Mouse (Mus musculus) cerebellum, adult 2 months (tissue): ENCODE measurements around the gene Cdrt4. TPM values are rescaled to one million over a fixed set of nuclear protein-coding genes. Genes with fewer than 3 reads are reported as not detected.

Experiments used
- DNase-seq, 2 experiments: peaks; one replicate each; pipeline ENCODE4 v3.0.0; 2021
- H3K27ac ChIP-seq: fragments of 200-500 bp; 2 replicates; pipeline ENCODE4 v1.5.1; 2012; ENCODE audit warnings: low read length, control low read depth, inconsistent platforms; ENCODE audit not compliant: insufficient read depth
- H3K27me3 ChIP-seq: fragments of 200-500 bp; 2 replicates; pipeline ENCODE4 v1.6.1; 2012; ENCODE audit warnings: inconsistent platforms, mild to moderate bottlenecking, low read length, moderate library complexity; ENCODE audit not compliant: control insufficient read depth, insufficient read depth
- H3K4me1 ChIP-seq: fragments of 200-500 bp; 2 replicates; pipeline ENCODE4 v1.6.1; 2011; ENCODE audit warnings: low read length; ENCODE audit not compliant: control insufficient read depth, insufficient read depth
- H3K4me3 ChIP-seq: fragments of 200-500 bp; replicated peaks from 2 replicates; pipeline ENCODE3; 2011; ENCODE audit warnings: mild to moderate bottlenecking, low read depth, low read length, control low read depth; ENCODE audit not compliant: insufficient read depth
- CTCF ChIP-seq: fragments of 200-500 bp; IDR thresholded peaks from 2 replicates; pipeline ENCODE4 v1.5.1; 2011; ENCODE audit warnings: low read depth, mild to moderate bottlenecking, control low read depth, low read length, moderate library complexity, borderline replicate concordance; ENCODE audit not compliant: insufficient read depth
- POLR2A ChIP-seq: fragments of 200-500 bp; IDR thresholded peaks from 2 replicates; pipeline ENCODE4 v1.6.1; 2011; ENCODE audit warnings: low read length, control low read depth, borderline replicate concordance; ENCODE audit not compliant: insufficient read depth
- WGBS: fragments of 180-500 bp; shearing (Covaris S2); methylation state at CpG from one replicate; pipeline ENCODE4 v1.1.7; 2018; 5-methylcytosine and 5-hydroxymethylcytosine counted together
- polyA plus RNA-seq: library from polyadenylated mRNA; depleted of rRNA; stranded (reverse); fragments of >200 nt; gene quantifications from 2 replicates; pipeline ENCODE4 v1.2.3, GENCODE M21; 2012

The Cdrt4 gene
- polyA plus RNA-seq, 1 experiment: 0.26 TPM

DNA sequence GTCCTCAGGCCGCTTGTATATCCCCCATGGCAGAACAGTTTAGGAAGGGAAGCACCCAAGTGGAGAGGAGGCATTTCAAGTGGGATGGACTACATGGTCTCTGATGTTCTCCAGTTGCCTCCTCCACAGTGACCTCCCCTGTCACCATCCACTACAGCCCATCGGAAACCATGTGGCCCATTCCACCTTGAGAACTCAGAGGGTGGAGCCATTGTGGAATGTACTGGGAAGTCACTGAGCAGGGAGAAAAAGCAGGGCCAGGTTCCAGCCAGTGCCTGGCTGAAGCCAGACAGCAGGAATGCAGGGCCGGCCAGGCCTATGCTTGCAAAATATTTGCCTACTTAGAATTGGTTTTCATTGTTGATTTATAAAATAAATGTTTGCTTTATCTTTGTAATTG is 3.8 kb downstream of the Cdrt4 start:
- H3K27me3 ChIP-seq: no peaks in the 10 kb centered on the region
- no peaks in the 10 kb centered on the region for H3K4me1 ChIP-seq
- 95% methylated on average over 3 of the region's 3 CpGs for WGBS
- TF ChIP-seq POLR2A (no peak), CTCF (no peak)
- H3K27ac ChIP-seq: no peak overlapping the region
- H3K4me3 ChIP-seq: no peak overlapping the region
- no peak for DNase-seq

DNA sequence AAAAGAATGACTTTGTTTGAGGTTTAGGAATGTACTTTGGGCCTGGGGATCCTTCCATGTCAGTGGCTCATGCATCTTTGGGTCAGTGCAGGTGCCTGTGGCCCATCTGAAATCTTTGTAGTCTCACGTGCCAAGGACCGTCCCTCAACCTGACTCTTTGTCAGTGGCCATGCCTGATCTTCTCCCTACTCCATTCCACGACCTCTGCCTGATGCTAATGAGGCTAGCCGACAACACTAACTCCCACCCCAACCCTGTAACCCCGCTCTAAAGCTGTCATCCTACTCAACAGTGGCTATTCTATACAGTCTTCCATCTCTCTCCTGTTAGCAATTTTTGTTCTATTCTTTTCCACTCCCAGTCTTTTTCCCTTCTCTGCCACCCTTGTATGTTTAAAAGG is 4.2 kb downstream of the Cdrt4 start:
- Histone ChIP-seq H3K4me1 (no peaks in the 10 kb centered on the region), H3K4me3 (no peak overlapping the region), H3K27ac (no peak overlapping the region), H3K27me3 (no peaks in the 10 kb centered on the region)
- no peak for TF ChIP-seq CTCF
- 85% methylated on average over 5 of the region's 5 CpGs for WGBS
- no peak for DNase-seq

DNA sequence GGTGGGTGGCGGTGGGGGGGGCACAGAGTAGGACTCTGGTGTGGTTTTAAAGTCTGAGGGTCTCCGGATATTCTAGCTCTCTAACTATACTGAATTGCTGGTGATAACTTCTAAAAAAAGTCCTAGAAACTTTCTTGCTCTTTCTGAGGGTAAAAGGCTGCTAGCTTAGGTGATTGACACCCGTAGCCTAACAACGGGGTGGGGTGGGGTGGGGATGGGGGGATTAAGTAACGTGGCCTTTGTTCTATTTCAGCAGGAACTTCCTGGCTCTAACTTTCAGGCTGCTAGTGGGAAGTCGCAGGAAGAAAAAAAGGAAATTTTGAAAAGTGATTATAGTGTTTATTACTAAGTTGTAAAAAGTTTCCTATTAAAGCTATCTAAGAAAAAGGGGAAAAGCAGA is 4.8 kb downstream of the Cdrt4 start:
- H3K27ac ChIP-seq: no peak overlapping the region
- DNase-seq: no peak
- H3K4me3 ChIP-seq: no peak overlapping the region
- 46% methylated on average over 6 of the region's 6 CpGs for WGBS
- TF ChIP-seq POLR2A: no peak
- TF ChIP-seq CTCF: no peak
- no peaks in the 10 kb centered on the region for H3K4me1 ChIP-seq
- H3K27me3 ChIP-seq: no peaks in the 10 kb centered on the region

GRCm38 (mm10) chr11:62957626-62958180 is 6.7 kb downstream of the Cdrt4 start:
- 90% methylated on average over 8 of the region's 8 CpGs for WGBS
- no peaks in the 10 kb centered on the region for H3K27me3 ChIP-seq
- H3K4me1 ChIP-seq: no peaks in the 10 kb centered on the region
- H3K4me3 ChIP-seq: no peak overlapping the region
- TF ChIP-seq CTCF (no peak), POLR2A (no peak)
- DNase-seq: no peak
- no peak overlapping the region for H3K27ac ChIP-seq

GRCm38 (mm10) chr11:62963292-62963691 is 12.3 kb downstream of the Cdrt4 start:
- TF ChIP-seq POLR2A (no peak), CTCF (no peak)
- no peak overlapping the region for H3K4me3 ChIP-seq
- H3K27ac ChIP-seq: no peak overlapping the region
- H3K4me1 ChIP-seq: no peaks in the 10 kb centered on the region
- WGBS: 85% methylated on average over 4 of the region's 4 CpGs
- no peak for DNase-seq
- no peaks in the 10 kb centered on the region for H3K27me3 ChIP-seq

DNA sequence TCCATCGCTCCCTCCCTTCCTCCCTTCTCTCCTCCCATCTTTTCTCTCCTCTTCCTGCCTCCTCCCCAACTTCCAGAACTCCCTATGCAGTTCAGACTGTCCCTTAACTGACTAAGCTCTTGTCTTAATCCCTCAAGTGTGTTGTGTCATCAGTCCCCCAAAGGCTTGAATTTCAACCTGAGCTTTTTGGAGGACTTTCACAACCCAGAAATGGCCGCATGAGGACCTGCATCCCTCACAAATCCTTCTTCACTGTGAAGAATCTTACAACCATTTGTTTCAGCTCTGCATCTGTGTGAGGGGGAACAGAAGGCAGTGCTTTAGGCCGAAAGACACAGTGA is 15.4 kb downstream of the Cdrt4 start:
- H3K27ac ChIP-seq: no peak overlapping the region
- H3K4me1 ChIP-seq: no peaks in the 10 kb centered on the region
- no peak for DNase-seq
- 67% methylated on average over 3 of the region's 3 CpGs for WGBS
- TF ChIP-seq POLR2A (no peak), CTCF (no peak)
- no peaks in the 10 kb centered on the region for H3K27me3 ChIP-seq
- H3K4me3 ChIP-seq: no peak overlapping the region

DNA sequence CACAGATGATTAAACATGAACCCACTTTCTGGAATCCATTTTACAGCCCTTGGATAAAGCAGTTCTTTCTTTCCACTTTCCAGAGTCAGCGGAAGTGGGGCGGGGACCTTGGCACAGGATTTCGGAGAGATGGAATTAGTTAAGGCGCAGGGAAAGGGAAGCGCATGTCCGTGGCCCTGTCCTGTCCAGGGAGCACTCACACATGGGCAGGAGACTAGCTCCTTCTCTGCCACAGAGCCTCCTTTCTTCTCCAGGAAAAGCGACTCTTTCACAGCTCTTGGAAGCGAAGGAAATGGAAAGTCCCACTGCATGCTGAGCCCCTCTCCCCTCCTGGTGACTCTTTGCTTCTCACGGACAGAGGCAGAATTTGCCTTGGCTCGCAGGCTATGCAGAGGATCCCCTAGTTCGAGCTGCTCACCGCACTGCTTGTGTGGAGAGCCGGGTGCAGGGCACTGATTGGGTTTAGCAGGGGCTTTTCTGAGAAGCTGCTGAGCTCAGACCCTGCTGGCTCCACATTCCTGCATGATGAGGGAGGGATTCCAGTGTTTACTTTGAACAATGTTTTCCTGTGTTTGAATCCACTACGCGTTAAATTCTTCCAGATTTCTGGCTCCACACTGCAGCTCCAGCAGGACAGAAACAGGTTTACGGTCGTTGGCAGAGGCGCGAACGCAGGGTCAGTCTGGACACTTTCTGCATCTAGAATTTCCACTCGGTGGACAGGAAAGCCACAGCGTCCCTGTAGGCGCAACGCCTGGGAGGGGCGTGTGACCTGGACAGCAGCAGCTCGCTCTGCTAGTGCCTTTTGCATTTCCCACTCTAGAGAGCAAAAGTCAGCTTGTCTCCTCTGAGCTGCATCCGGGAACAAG is 16.0 kb downstream of the Cdrt4 start:
- H3K4me1 ChIP-seq: no peaks in the 10 kb centered on the region
- 12% methylated on average over 27 of the region's 27 CpGs for WGBS
- TF ChIP-seq POLR2A (no peak), CTCF (no peak)
- H3K4me3 ChIP-seq: no peak overlapping the region
- peak in 1 of 2 experiments; percentile 21 for DNase-seq
- 0 out of 2 replicates have a peak overlapping the region, but pooled peaks have one; percentile 28 for H3K27ac ChIP-seq
- H3K27me3 ChIP-seq: no peaks in the 10 kb centered on the region

DNA sequence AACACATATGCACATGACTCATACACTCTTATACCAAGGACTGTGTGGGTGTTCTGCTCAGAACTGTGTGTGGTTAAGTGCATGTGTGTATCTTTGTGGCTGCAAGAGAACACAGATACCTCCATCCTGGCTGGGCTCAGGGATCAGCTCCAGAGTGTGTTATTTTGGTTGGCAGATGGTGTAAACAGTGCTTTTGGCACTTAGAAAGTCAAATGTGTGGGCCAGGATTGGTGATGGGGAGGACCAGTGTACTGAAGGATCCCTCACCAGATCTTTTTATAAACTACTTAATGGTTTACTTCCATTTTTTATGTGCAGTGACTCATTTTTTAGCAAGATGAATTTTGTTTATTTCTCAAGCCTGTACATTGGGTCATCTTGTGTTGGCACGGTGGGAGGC is 26.2 kb downstream of the Cdrt4 start:
- DNase-seq: peak in 1 of 2 experiments; percentile 67
- H3K27me3 ChIP-seq: no peaks in the 10 kb centered on the region
- peaks cover 5% of the 10 kb centered on the region; the same call in 1 of the 2 replicates for H3K4me1 ChIP-seq
- TF ChIP-seq POLR2A (no peak), CTCF (no peak)
- H3K4me3 ChIP-seq: no peak overlapping the region
- WGBS: 88% methylated on average over 1 of the region's 1 CpGs
- no peak overlapping the region for H3K27ac ChIP-seq
